Mouse (Mus musculus) limb, embryonic 11.5 days (tissue): Measurements from ENCODE around the gene D11Wsu47e. TPM values are rescaled to one million over a fixed set of nuclear protein-coding genes. Genes with fewer than 3 reads are reported as not detected.
"Not testable (repeated sequence)": the region's sequence is repeated elsewhere in the genome, so short reads cannot be mapped to it uniquely, and the experiment has no call there.

ENCODE experiments used
- ATAC-seq: fragments of 200-750 bp; cut with Nextera tagmentation; 2 replicates; pipeline ENCODE4 v1.8.0; 2017; ENCODE audit warnings: low read depth; ENCODE audit not compliant: insufficient number of reproducible peaks, low FRiP score, low TSS enrichment
- DNase-seq: peaks from one replicate; pipeline ENCODE4 v3.0.0-alpha.2; 2015; ENCODE audit warnings: low spot score
- H3K27ac ChIP-seq: fragments of 300-500 bp; sonication (generic); replicated peaks from 2 replicates; pipeline ENCODE4 v1.5.1; 2014; ENCODE audit warnings: low read depth, mild to moderate bottlenecking, low read length
- H3K27me3 ChIP-seq: fragments of 300-500 bp; sonication (generic); 2 replicates; pipeline ENCODE4 v1.6.1; 2014; ENCODE audit warnings: mild to moderate bottlenecking, low read length, mixed read lengths; ENCODE audit not compliant: control insufficient read depth, insufficient read depth
- H3K36me3 ChIP-seq: fragments of 300-500 bp; sonication (generic); 2 replicates; pipeline ENCODE4 v1.6.1; 2014; ENCODE audit warnings: mild to moderate bottlenecking, low read length, moderate library complexity, mixed read lengths; ENCODE audit not compliant: control insufficient read depth, insufficient read depth
- H3K4me1 ChIP-seq: fragments of 300-500 bp; sonication (generic); 2 replicates; pipeline ENCODE4 v1.6.1; 2014; ENCODE audit warnings: low read length, mixed read lengths; ENCODE audit not compliant: control insufficient read depth, insufficient read depth
- H3K4me2 ChIP-seq: fragments of 300-500 bp; sonication (generic); 2 replicates; pipeline ENCODE4 v1.6.1; 2014; ENCODE audit warnings: low read depth, mild to moderate bottlenecking, moderate library complexity; ENCODE audit not compliant: severe bottlenecking
- H3K4me3 ChIP-seq: fragments of 300-500 bp; sonication (generic); 2 replicates; pipeline ENCODE4 v1.5.1; 2014; ENCODE audit warnings: low read depth, low read length
- H3K9ac ChIP-seq: fragments of 300-500 bp; sonication (generic); 2 replicates; pipeline ENCODE4 v1.6.1; 2014; ENCODE audit warnings: mild to moderate bottlenecking, low read length
- H3K9me3 ChIP-seq: fragments of 300-500 bp; sonication (generic); 2 replicates; pipeline ENCODE4 v1.6.1; 2016; ENCODE audit warnings: low read length; ENCODE audit not compliant: control insufficient read depth
- WGBS: fragments of 180-500 bp; shearing (Covaris S2); extraction: QIAGEN DNeasy Blood & Tissue Kit; methylation state at CpG from one replicate; pipeline ENCODE4 v1.1.7; 2014; 5-methylcytosine and 5-hydroxymethylcytosine counted together
- polyA plus RNA-seq: library from polyadenylated mRNA; unstranded; fragments of >200 nt; fragmentation: Nextera tagmentation; extraction: Ambion mirVana; gene quantifications from 2 replicates; pipeline ENCODE4 v1.2.1, GENCODE M21; 2014

The D11Wsu47e gene
- polyA plus RNA-seq, 1 experiment from 2014 or later: 24.0 TPM

DNA sequence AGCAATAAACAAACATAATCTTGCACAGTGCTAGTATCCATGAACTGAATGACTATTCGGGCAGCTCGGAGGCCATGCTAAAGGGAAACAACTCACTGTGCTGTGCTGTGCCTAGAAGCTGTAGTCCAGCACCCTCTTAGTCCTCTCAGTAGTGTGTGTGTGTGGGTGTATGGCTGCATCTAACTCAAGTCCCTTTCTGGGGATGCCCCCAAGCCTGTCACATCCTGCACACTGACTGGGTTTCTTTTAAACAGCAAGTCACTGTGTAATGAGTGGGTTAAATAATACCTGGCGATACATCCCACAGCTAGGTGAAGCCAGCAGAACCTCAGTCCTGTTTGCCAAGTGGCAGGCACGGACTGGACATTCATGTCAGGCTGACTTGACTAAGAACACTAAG is 25.4 kb upstream of the D11Wsu47e start:
- peaks cover 13% of the 10 kb centered on the region for H3K4me1 ChIP-seq
- H3K9ac ChIP-seq: no peak overlapping the region
- no peak overlapping the region for H3K27ac ChIP-seq
- H3K9me3 ChIP-seq: no peaks in the 10 kb centered on the region
- H3K36me3 ChIP-seq: peaks cover 29% of the 10 kb centered on the region
- H3K4me2 ChIP-seq: no peak overlapping the region
- no peak for ATAC-seq
- H3K4me3 ChIP-seq: no peak overlapping the region
- DNase-seq: no peak
- 84% methylated on average over 4 of the region's 4 CpGs for WGBS
- no peaks in the 10 kb centered on the region for H3K27me3 ChIP-seq

DNA sequence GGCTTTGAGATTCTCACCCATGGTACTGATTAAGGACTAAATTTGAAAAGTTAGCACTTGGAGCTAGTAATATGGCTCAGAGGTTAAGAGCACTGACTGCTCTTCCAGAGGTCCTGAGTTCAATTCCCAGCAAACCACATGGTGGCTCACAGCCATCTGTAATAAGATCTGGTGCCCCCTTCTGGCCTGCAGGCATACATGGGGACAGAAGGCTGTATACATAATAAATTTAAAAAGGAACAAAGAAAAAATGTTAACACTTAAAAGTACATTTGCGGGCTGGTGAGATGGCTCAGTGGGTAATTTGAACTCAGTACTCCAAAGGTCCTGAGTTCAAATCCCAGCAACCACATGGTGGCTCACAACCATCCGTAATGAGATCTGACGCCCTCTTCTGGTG is 24.0 kb upstream of the D11Wsu47e start:
- H3K4me3 ChIP-seq, H3K4me2 ChIP-seq, DNase-seq, H3K9ac ChIP-seq, H3K4me1 ChIP-seq, H3K9me3 ChIP-seq, H3K27ac ChIP-seq, H3K27me3 ChIP-seq, ATAC-seq: not testable (repeated sequence)
- peaks cover 30% of the 10 kb centered on the region for H3K36me3 ChIP-seq
- WGBS: 91% methylated on average over 3 of the region's 3 CpGs

DNA sequence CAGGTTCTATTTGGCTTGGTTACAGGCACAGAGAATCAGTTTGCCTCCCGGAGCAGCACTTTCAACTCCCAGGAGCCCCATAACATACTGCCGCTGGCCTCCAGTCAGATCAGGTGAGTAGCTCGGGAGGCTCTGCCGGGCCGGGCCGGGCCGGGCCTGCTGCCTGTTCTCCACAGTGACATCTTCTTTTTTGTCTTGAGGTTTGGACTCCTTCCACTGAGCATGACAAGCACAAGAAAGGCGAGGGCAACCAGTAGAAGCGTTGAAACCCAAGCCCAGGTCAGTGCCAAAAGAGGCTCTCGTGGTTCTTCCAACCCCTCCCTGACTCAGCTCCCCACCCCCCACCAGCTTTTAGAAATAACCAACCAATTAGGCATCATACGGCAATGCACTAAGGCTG is 23.3 kb upstream of the D11Wsu47e start:
- Histone ChIP-seq H3K4me1 (no peaks in the 10 kb centered on the region), H3K36me3 (peaks cover 30% of the 10 kb centered on the region), H3K4me2 (no peak overlapping the region), H3K9me3 (no peaks in the 10 kb centered on the region), H3K27me3 (no peaks in the 10 kb centered on the region), H3K4me3 (no peak overlapping the region), H3K27ac (no peak overlapping the region), H3K9ac (no peak overlapping the region)
- WGBS: 95% methylated on average over 11 of the region's 11 CpGs
- ATAC-seq (no peak), DNase-seq (no peak)

DNA sequence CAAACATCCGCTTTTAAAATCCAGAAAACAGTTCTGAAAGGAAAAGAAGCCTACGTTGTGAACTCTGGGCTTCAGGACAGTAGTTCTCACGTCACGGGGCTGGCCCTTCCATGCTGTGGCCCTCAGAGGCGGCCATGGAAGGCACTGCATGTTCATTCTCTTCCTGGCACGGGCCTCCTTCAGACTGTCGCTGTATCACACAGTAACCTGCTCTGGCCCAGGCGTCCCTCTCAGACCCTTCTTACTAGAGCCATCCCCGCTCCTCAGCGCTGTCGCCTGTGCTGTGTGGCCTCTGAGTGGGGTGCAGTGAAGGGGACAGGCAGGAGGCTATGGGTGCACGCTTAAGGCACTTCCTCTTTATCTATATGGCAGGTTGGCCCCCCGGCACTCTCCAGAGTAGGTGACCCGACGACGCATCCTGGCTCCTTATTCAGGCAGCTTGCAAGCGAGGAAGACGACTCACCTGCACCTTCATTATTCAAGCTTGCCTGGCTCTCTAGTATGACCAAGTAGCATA is 22.3 kb upstream of the D11Wsu47e start:
- no peak overlapping the region for H3K4me3 ChIP-seq
- H3K9me3 ChIP-seq: no peaks in the 10 kb centered on the region
- no peak for ATAC-seq
- H3K36me3 ChIP-seq: peaks cover 26% of the 10 kb centered on the region
- no peak overlapping the region for H3K4me2 ChIP-seq
- 93% methylated on average over 18 of the region's 18 CpGs for WGBS
- H3K27me3 ChIP-seq: no peaks in the 10 kb centered on the region
- no peaks in the 10 kb centered on the region for H3K4me1 ChIP-seq
- H3K27ac ChIP-seq: no peak overlapping the region
- no peak overlapping the region for H3K9ac ChIP-seq
- no peak for DNase-seq

DNA sequence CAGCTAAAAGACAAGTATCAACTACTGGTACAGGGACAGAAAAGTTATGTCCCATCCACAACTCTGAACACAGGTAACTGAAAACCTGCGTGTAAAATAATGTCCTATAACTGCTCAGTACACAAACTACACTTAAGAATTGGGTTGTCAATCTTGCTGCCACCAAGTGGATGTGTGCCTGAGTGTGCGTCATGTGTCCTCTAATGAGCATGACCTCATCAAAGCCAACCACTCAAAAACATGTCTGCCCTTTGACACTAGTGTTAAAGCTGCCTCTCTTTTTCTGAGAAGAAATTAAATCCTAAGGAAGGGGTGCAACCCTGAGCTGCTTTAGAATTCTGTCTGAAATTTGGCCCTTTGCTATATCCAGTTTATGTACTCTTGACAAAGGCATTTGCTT is 19.9 kb upstream of the D11Wsu47e start:
- no peak overlapping the region for H3K4me2 ChIP-seq
- DNase-seq (no peak), ATAC-seq (no peak)
- H3K27me3 ChIP-seq: no peaks in the 10 kb centered on the region
- no peaks in the 10 kb centered on the region for H3K4me1 ChIP-seq
- H3K9me3 ChIP-seq: no peaks in the 10 kb centered on the region
- H3K27ac ChIP-seq: no peak overlapping the region
- 86% methylated on average over 2 of the region's 2 CpGs for WGBS
- H3K36me3 ChIP-seq: peaks cover 15% of the 10 kb centered on the region
- H3K4me3 ChIP-seq: no peak overlapping the region
- H3K9ac ChIP-seq: no peak overlapping the region

DNA sequence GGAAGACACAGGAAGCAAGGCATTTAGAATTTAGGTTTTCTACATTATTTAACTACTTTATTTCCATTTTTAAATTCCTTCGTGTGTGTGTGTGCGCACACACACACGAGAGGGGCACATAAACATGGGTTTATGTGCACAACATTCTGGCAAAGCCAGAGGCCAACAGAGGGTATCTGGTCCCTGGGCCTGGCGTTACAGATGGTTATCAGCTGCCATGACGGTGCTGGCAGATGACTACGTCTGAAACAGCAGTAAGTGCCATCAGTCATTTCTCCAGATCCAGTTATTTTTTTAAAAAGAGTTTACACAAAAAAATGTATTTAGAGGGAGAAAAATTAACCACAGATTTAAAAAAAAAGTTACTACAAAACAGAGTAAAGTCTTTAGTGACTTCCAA is 18.0 kb upstream of the D11Wsu47e start:
- Histone ChIP-seq H3K27ac (no peak overlapping the region), H3K9me3 (no peaks in the 10 kb centered on the region), H3K4me2 (no peak overlapping the region), H3K9ac (no peak overlapping the region), H3K27me3 (no peaks in the 10 kb centered on the region), H3K4me1 (no peaks in the 10 kb centered on the region), H3K4me3 (no peak overlapping the region), H3K36me3 (peaks cover 10% of the 10 kb centered on the region)
- DNase-seq: no peak
- ATAC-seq: no peak
- 81% methylated on average over 6 of the region's 6 CpGs for WGBS

DNA sequence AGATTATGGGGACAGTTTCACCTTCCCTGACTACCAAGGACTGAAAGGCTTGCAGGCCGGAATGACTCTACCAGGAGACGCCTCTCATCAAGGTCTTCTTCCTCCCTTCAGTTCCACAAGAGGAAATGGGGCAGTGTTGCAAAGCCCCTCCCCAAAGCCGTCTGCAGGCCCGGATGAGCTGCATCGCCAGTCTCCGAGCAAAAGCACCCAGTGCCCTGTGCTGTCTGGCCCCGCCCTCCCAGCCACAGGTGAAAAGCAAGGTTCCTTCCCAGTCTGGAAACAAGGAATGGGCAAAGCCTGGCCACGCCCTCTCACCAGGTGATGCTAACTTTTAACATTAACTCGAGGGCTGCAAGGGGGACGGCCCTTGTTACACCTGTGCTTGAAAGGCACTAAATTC is 17.6 kb upstream of the D11Wsu47e start:
- 45% methylated on average over 10 of the region's 10 CpGs for WGBS
- Histone ChIP-seq H3K27me3 (no peaks in the 10 kb centered on the region), H3K4me3 (no peak overlapping the region), H3K4me1 (no peaks in the 10 kb centered on the region), H3K9me3 (no peaks in the 10 kb centered on the region), H3K36me3 (peaks cover 9% of the 10 kb centered on the region; the same call in 1 of the 2 replicates), H3K9ac (no peak overlapping the region), H3K4me2 (no peak overlapping the region), H3K27ac (no peak overlapping the region)
- DNase-seq: no peak
- ATAC-seq: no peak

DNA sequence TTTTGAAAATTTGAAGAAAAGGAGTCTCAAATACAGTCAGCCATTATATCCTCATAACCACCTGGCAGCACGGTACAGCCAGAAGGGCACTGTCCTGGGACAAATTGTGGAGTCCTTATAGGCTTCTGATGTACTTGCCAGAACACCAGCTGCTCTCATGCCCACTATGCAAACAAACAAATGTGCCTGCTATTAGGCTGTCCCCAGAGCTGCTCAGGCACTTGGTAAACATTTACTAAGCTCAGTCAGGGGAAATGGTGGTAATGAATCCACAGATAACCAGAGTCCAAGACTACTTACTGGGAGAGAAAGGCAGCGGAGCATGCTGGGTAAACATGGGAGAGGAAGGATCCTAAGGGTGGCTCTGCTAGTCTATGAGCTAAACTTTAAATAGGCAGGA is 17.1 kb upstream of the D11Wsu47e start:
- Histone ChIP-seq H3K9me3 (no peaks in the 10 kb centered on the region), H3K27me3 (no peaks in the 10 kb centered on the region), H3K27ac (no peak overlapping the region), H3K4me2 (no peak overlapping the region), H3K4me3 (no peak overlapping the region), H3K4me1 (no peaks in the 10 kb centered on the region), H3K9ac (no peak overlapping the region), H3K36me3 (peaks cover 4% of the 10 kb centered on the region; the same call in 1 of the 2 replicates)
- DNase-seq (no peak), ATAC-seq (no peak)
- 74% methylated on average over 2 of the region's 2 CpGs for WGBS

DNA sequence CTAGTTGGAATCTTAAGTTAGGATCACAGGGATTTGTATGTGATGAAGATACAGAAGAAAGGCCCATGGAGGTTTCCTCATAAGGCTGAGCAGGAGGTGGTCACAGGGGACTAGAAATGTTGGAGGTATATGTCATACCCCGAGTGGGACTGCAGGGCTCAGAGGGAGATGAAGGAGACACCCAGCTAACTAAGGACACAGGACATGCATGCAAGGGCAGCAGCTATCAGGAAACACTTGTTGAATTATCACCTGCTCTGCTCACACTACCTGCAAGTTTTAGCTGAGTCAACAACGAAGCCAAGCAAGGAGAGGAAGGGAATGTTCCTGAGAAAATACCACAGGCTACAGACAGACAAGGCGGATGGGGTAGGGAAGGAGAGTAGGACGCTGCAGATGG is 16.5 kb upstream of the D11Wsu47e start:
- no peaks in the 10 kb centered on the region for H3K4me1 ChIP-seq
- H3K9ac ChIP-seq: no peak overlapping the region
- no peak for ATAC-seq
- 86% methylated on average over 4 of the region's 4 CpGs for WGBS
- no peak overlapping the region for H3K4me3 ChIP-seq
- H3K27me3 ChIP-seq: no peaks in the 10 kb centered on the region
- no peak overlapping the region for H3K4me2 ChIP-seq
- peaks cover 4% of the 10 kb centered on the region; the same call in 1 of the 2 replicates for H3K36me3 ChIP-seq
- no peak for DNase-seq
- H3K9me3 ChIP-seq: no peaks in the 10 kb centered on the region
- no peak overlapping the region for H3K27ac ChIP-seq
